Mouse (Mus musculus): ENCODE measurements around the gene Atp9a. TPM values are rescaled to one million over a fixed set of nuclear protein-coding genes. Genes with fewer than 3 reads are reported as not detected.

Gene Atp9a
- polyA plus RNA-seq, 1 experiment from 2014 or later, result 24.1 TPM

GRCm38 (mm10) chr2:168627829-168628770 is 114.1 kb downstream of the Atp9a start:
- no peak overlapping the region for H3K9ac ChIP-seq (ENCODE audit: low read length)
- WGBS, result 56% methylated on average over 20 of the region's 20 CpGs
- TF ChIP-seq EP300 (optimal IDR thresholded peaks at IDR 0.05) (no peak), CTCF (IDR thresholded peaks at IDR 0.05; ENCODE audit: low read depth) (no peak)
- no peaks in the 10 kb centered on the region for H3K27me3 ChIP-seq (ENCODE audit: control insufficient read depth, insufficient read depth, low read length)
- ATAC-seq (ENCODE audit: low FRiP score, low TSS enrichment), result no peak
- no peak for DNase-seq (ENCODE audit: low spot score)
- H3K36me3 ChIP-seq (ENCODE audit: control insufficient read depth, insufficient read depth, low read length), result no peaks in the 10 kb centered on the region; the same call in 1 of the 2 replicates
- H3K4me1 ChIP-seq (replicated peaks; ENCODE audit: control insufficient read depth, insufficient read depth), result no peaks in the 10 kb centered on the region
- no peaks in the 10 kb centered on the region for H3K9me3 ChIP-seq (ENCODE audit: control insufficient read depth, low read length)
- H3K4me3 ChIP-seq (ENCODE audit: low read depth, low read length), result no peak overlapping the region
- H3K27ac ChIP-seq (replicated peaks), result no peak overlapping the region
- H3K4me2 ChIP-seq (replicated peaks; ENCODE audit: low read depth), result no peak overlapping the region

DNA sequence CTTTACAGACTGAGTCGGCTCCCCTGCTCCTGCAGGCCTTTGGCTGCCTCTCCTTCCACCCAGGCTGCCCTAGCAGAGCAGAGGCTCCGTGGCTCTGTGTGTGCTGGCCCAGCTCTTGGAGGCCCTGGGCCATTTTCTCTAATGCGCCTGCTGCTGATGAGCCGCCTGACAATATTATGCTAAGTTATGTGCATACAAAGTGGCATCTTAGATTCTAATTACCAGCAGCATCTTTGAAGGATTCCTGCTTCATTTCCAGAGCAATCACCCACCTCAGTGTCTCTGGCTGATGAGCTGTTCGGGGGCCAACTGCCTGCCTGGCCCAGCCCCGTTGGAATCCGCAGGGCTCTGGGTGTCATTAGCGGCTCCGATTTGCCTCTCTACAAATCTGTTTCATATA is 115.8 kb downstream of the Atp9a start:
- WGBS, result 86% methylated on average over 9 of the region's 9 CpGs
- Histone ChIP-seq H3K4me2 (replicated peaks; ENCODE audit: low read depth) (no peak overlapping the region), H3K4me3 (ENCODE audit: low read depth, low read length) (no peak overlapping the region), H3K27me3 (ENCODE audit: control insufficient read depth, insufficient read depth, low read length) (no peaks in the 10 kb centered on the region), H3K4me1 (replicated peaks; ENCODE audit: control insufficient read depth, insufficient read depth) (no peaks in the 10 kb centered on the region), H3K9ac (ENCODE audit: low read length) (no peak overlapping the region), H3K27ac (replicated peaks) (no peak overlapping the region), H3K9me3 (ENCODE audit: control insufficient read depth, low read length) (no peaks in the 10 kb centered on the region), H3K36me3 (ENCODE audit: control insufficient read depth, insufficient read depth, low read length) (no peaks in the 10 kb centered on the region)
- DNase-seq (ENCODE audit: low spot score) (no peak), ATAC-seq (ENCODE audit: low FRiP score, low TSS enrichment) (no peak)
- TF ChIP-seq EP300 (optimal IDR thresholded peaks at IDR 0.05) (no peak), CTCF (IDR thresholded peaks at IDR 0.05; ENCODE audit: low read depth) (no peak)

GRCm38 (mm10) chr2:168625091-168625490 is 117.1 kb downstream of the Atp9a start:
- no peak for TF ChIP-seq EP300 (optimal IDR thresholded peaks at IDR 0.05)
- TF ChIP-seq CTCF (IDR thresholded peaks at IDR 0.05; ENCODE audit: low read depth), result no peak
- Histone ChIP-seq H3K4me2 (replicated peaks; ENCODE audit: low read depth) (no peak overlapping the region), H3K9me3 (ENCODE audit: control insufficient read depth, low read length) (no peaks in the 10 kb centered on the region), H3K9ac (ENCODE audit: low read length) (no peak overlapping the region), H3K27ac (replicated peaks) (no peak overlapping the region), H3K4me3 (ENCODE audit: low read depth, low read length) (no peak overlapping the region), H3K36me3 (ENCODE audit: control insufficient read depth, insufficient read depth, low read length) (no peaks in the 10 kb centered on the region), H3K27me3 (ENCODE audit: control insufficient read depth, insufficient read depth, low read length) (no peaks in the 10 kb centered on the region), H3K4me1 (replicated peaks; ENCODE audit: control insufficient read depth, insufficient read depth) (no peaks in the 10 kb centered on the region)
- ATAC-seq (ENCODE audit: low FRiP score, low TSS enrichment), result no peak
- WGBS, result 48% methylated on average over 4 of the region's 4 CpGs
- no peak for DNase-seq (ENCODE audit: low spot score)

- H3K4me1 ChIP-seq (replicated peaks; ENCODE audit: control insufficient read depth, insufficient read depth), result no peaks in the 10 kb centered on the region
- H3K27ac ChIP-seq (replicated peaks), result no peak overlapping the region
- WGBS, result 75% methylated on average over 11 of the region's 11 CpGs
- no peak overlapping the region for H3K4me2 ChIP-seq (replicated peaks; ENCODE audit: low read depth)
- no peak for DNase-seq (ENCODE audit: low spot score)
- TF ChIP-seq EP300 (optimal IDR thresholded peaks at IDR 0.05) (no peak), CTCF (IDR thresholded peaks at IDR 0.05; ENCODE audit: low read depth) (no peak)
- no peak overlapping the region for H3K4me3 ChIP-seq (ENCODE audit: low read depth, low read length)
- H3K9ac ChIP-seq (ENCODE audit: low read length), result no peak overlapping the region
- ATAC-seq (ENCODE audit: low FRiP score, low TSS enrichment), result no peak
- H3K36me3 ChIP-seq (ENCODE audit: control insufficient read depth, insufficient read depth, low read length), result no peaks in the 10 kb centered on the region
- H3K27me3 ChIP-seq (ENCODE audit: control insufficient read depth, insufficient read depth, low read length), result no peaks in the 10 kb centered on the region
- no peaks in the 10 kb centered on the region for H3K9me3 ChIP-seq (ENCODE audit: control insufficient read depth, low read length)
These were observed 121.0 kb downstream of the Atp9a start for GRCm38 (mm10) chr2:168621111-168621802.

DNA sequence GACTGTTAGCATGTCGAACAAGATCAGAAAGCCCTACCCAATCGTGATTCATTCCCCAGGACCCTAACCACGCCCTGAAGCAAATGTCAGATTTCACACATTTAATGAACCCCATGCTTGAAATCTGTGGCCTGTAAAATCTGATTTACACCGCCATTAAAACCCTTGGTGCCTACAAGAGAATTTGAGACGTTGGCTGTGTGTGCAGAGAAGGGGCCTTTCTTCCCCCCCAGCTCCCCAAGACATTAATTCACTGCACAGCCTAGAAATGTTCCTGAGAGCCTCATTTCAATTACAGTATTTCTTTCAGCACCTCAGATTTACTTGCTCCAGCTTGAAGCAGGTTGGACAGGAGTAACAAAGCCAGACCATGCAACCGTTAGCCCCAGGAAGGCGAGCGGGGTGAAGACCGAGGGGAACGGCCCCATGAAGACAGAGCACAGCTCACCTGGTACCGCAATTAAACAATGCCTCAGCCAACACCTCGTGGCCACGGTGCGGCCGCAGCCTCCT is 123.9 kb downstream of the Atp9a start:
- Histone ChIP-seq H3K9me3 (ENCODE audit: control insufficient read depth, low read length) (no peaks in the 10 kb centered on the region), H3K4me2 (replicated peaks; ENCODE audit: low read depth) (no peak overlapping the region), H3K4me3 (ENCODE audit: low read depth, low read length) (no peak overlapping the region), H3K27ac (replicated peaks) (no peak overlapping the region), H3K36me3 (ENCODE audit: control insufficient read depth, insufficient read depth, low read length) (no peaks in the 10 kb centered on the region), H3K9ac (ENCODE audit: low read length) (no peak overlapping the region), H3K4me1 (replicated peaks; ENCODE audit: control insufficient read depth, insufficient read depth) (no peaks in the 10 kb centered on the region; the same call in 1 of the 2 replicates), H3K27me3 (ENCODE audit: control insufficient read depth, insufficient read depth, low read length) (no peaks in the 10 kb centered on the region)
- no peak for DNase-seq (ENCODE audit: low spot score)
- TF ChIP-seq EP300 (optimal IDR thresholded peaks at IDR 0.05) (no peak), CTCF (IDR thresholded peaks at IDR 0.05; ENCODE audit: low read depth) (no peak)
- no peak for ATAC-seq (ENCODE audit: low FRiP score, low TSS enrichment)
- WGBS, result 48% methylated on average over 15 of the region's 15 CpGs

Measured in stomach, postnatal 0 days (tissue).